Mouse (Mus musculus): ENCODE measurements around the gene Iscu. TPM values are rescaled to one million over a fixed set of nuclear protein-coding genes. Genes with fewer than 3 reads are reported as not detected.

Gene Iscu
- polyA plus RNA-seq, 1 experiment from 2014 or later, result 77.8 TPM

DNA sequence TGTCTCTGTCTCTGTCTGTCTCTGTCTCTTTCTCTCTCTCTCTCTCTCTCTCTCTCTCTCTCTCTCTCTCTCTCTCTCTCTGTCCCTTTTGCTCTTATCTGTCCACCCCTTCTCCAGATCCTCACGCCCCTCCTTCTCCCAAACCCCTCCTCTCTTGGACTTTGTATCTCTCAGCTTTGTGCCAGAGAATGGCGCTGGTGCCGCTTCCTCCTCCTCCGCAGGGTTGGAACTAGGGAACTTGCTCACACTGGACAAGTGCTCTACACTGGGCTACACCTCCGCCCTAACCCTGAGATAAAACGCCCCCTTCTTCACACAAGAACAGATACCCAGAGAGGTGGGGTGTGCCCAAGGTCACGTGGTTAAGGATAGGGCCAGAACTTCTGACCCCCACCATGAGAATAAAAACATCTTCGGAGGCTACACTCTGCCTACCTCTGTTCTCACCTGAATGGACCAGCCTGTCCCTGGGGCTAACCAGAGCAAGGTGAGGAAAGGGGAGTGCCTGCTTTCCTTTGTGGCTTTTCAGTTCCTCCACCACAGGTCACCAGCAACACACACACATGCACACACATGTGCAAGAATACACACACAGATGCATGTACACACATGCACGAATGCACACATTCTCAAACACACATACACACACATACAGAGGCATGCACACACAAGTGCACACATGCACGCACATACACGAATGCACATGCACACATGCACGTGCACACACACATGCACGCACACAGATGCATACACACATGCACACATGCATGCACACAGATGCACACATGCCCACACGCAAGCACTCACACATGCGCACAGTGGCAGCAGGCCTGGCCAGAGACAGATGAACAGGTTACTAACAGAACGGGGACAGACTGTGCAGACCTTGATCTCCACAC lies 18.9 kb downstream of the Iscu start:
- WGBS, result 83% methylated on average over 16 of the region's 16 CpGs
- H3K4me1 ChIP-seq (ENCODE audit: control insufficient read depth, insufficient read depth, low read length), result no peaks in the 10 kb centered on the region
- no peak overlapping the region for H3K4me2 ChIP-seq (ENCODE audit: low read length)
- no peaks in the 10 kb centered on the region for H3K9me3 ChIP-seq (replicated peaks; ENCODE audit: control insufficient read depth, low read length, poor library complexity, severe bottlenecking)
- no peak overlapping the region for H3K27ac ChIP-seq (ENCODE audit: low read length)
- H3K36me3 ChIP-seq (ENCODE audit: control insufficient read depth, insufficient read depth, low read length), result no peaks in the 10 kb centered on the region
- H3K9ac ChIP-seq (ENCODE audit: low read depth, low read length), result no peak overlapping the region
- no peak for ATAC-seq
- H3K4me3 ChIP-seq (ENCODE audit: low read depth, low read length), result no peak overlapping the region
- H3K27me3 ChIP-seq (ENCODE audit: control insufficient read depth, insufficient read depth, low read depth, low read length), result no peaks in the 10 kb centered on the region; the same call in 1 of the 2 replicates

DNA sequence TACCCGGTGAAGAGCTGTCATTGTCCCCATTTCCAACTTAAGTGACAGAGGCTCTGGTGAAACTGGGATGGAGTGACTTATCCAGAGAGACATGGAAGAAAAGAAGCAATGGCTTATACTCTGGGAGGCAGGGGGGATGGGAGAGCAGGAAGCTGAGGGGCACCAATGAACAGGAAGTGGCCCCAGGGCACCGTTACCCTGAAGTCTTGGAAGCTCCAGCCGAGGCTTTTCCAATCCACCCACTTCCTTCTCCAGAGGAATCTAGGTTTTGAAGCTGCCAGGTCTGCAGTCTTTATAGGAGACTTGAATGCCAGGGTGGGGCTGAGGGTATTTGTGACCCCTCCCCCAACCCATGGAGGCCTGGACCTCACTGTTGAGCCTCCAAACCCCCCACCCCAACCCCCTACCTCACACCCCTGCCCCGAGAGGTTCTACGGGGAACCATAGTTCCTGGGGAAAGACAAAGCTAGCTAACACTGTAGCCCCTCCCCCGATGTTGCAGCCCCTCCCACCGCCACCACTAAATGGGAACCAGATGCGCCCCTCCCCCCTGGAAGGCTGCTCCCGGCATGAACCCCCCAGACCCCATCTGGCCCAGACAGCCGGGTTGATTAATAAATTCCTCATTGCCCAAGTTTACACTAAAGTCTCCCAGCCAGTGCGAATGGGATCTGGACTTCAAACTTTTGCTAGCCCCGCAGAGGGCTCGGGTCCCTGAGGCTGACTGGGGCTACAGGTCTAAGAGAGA lies 24.0 kb downstream of the Iscu start:
- H3K4me3 ChIP-seq (ENCODE audit: low read depth, low read length), result no peak overlapping the region
- ATAC-seq, result no peak
- H3K4me2 ChIP-seq (ENCODE audit: low read length), result no peak overlapping the region
- H3K9me3 ChIP-seq (replicated peaks; ENCODE audit: control insufficient read depth, low read length, poor library complexity, severe bottlenecking), result no peaks in the 10 kb centered on the region
- H3K36me3 ChIP-seq (ENCODE audit: control insufficient read depth, insufficient read depth, low read length), result no peaks in the 10 kb centered on the region
- H3K27ac ChIP-seq (ENCODE audit: low read length), result no peak overlapping the region
- H3K27me3 ChIP-seq (ENCODE audit: control insufficient read depth, insufficient read depth, low read depth, low read length), result no peaks in the 10 kb centered on the region
- H3K9ac ChIP-seq (ENCODE audit: low read depth, low read length), result no peak overlapping the region
- 8% methylated on average over 13 of the region's 13 CpGs for WGBS
- no peaks in the 10 kb centered on the region for H3K4me1 ChIP-seq (ENCODE audit: control insufficient read depth, insufficient read depth, low read length)

DNA sequence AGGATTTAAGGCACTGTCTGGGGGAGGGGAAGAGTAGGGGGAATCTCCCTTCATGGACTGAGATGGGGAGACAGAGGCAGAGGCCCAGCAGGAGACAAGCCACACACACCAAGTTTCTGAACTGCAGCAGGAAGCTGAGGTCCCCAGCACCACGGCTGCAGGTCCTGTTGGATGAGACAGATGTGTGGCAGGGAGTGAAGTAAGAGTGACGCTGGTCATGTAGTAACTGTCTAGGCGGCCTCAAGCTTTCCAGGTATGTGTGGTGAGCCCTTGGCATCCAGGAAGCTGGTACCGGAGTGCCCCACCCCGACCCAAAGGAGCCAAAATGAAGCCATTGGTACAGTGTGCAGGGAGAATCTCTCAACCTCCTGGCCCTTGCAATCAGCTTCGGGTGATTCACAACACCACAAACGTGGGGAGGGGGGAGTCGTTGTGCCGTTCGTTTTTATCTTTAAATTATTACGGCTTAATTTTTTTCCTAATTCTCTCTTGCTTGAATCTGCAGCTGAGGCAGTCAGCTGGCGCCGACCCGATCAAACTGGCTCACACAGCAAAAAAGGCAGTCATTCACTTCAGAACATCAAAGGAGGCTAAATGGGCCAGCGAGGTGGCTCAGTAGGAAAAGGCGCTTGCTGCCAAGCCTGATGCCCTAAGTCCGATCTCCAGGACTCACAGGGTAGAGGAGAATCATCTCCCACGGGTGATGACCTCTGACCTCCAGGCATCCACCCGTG lies 24.8 kb downstream of the Iscu start:
- ATAC-seq, result no peak
- H3K4me2 ChIP-seq (ENCODE audit: low read length), result no peak overlapping the region
- no peaks in the 10 kb centered on the region for H3K9me3 ChIP-seq (replicated peaks; ENCODE audit: control insufficient read depth, low read length, poor library complexity, severe bottlenecking)

DNA sequence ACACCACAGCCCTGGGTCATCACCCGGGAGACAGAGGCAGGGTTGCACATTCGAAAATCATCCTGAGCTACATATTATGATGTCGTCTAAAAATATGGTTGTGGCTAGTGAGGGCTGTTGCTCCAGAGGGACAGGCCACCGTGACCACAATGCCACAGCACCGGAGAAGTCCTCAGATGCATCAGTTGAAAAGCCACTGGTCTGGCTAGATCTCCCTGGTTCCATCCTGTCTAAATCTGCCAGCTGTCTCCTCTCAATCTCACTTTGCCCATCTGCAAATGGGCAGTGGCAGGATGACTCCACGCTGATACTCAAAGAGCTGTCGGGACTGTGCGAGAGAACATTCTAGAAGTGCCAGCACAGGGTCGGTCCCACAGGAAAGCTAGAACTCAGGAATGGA lies 26.0 kb downstream of the Iscu start:
- no peak for ATAC-seq
- Histone ChIP-seq H3K27ac (ENCODE audit: low read length) (no peak overlapping the region), H3K4me2 (ENCODE audit: low read length) (no peak overlapping the region), H3K9me3 (replicated peaks; ENCODE audit: control insufficient read depth, low read length, poor library complexity, severe bottlenecking) (no peaks in the 10 kb centered on the region), H3K36me3 (ENCODE audit: control insufficient read depth, insufficient read depth, low read length) (no peaks in the 10 kb centered on the region), H3K4me1 (ENCODE audit: control insufficient read depth, insufficient read depth, low read length) (no peaks in the 10 kb centered on the region), H3K27me3 (ENCODE audit: control insufficient read depth, insufficient read depth, low read depth, low read length) (no peaks in the 10 kb centered on the region), H3K4me3 (ENCODE audit: low read depth, low read length) (no peak overlapping the region), H3K9ac (ENCODE audit: low read depth, low read length) (no peak overlapping the region)
- 86% methylated on average over 9 of the region's 9 CpGs for WGBS

More for the DNA sequence above, 24.8 kb downstream of the Iscu start:
- Histone ChIP-seq H3K36me3 (ENCODE audit: control insufficient read depth, insufficient read depth, low read length) (no peaks in the 10 kb centered on the region), H3K9ac (ENCODE audit: low read depth, low read length) (no peak overlapping the region), H3K27ac (ENCODE audit: low read length) (no peak overlapping the region), H3K27me3 (ENCODE audit: control insufficient read depth, insufficient read depth, low read depth, low read length) (no peaks in the 10 kb centered on the region), H3K4me1 (ENCODE audit: control insufficient read depth, insufficient read depth, low read length) (no peaks in the 10 kb centered on the region), H3K4me3 (ENCODE audit: low read depth, low read length) (no peak overlapping the region)
- 12% methylated on average over 19 of the region's 19 CpGs for WGBS

DNA sequence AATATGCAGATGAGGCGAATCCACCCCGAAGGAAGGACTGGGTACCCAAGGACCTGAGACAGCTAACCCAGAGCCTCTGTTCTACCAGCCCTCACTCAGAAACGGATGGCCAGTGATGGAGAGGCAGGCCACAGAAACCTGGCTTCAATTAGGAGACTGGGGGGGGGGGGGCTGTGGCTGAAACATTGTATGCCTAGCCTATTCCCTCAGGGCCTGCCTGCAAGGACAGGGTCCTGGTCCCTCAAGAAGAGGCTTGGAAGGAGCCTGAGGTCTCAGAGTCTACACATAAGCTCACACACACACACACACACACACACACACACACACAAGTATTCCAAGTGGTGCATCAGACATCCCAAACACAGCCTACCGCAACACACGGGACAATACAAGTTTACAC lies 27.1 kb downstream of the Iscu start:
- no peak overlapping the region for H3K9ac ChIP-seq (ENCODE audit: low read depth, low read length)
- H3K4me2 ChIP-seq (ENCODE audit: low read length), result no peak overlapping the region
- no peak overlapping the region for H3K27ac ChIP-seq (ENCODE audit: low read length)
- ATAC-seq, result no peak
- no peaks in the 10 kb centered on the region for H3K4me1 ChIP-seq (ENCODE audit: control insufficient read depth, insufficient read depth, low read length)
- WGBS, result 54% methylated on average over 5 of the region's 5 CpGs
- H3K27me3 ChIP-seq (ENCODE audit: control insufficient read depth, insufficient read depth, low read depth, low read length), result no peaks in the 10 kb centered on the region
- H3K4me3 ChIP-seq (ENCODE audit: low read depth, low read length), result no peak overlapping the region
- H3K9me3 ChIP-seq (replicated peaks; ENCODE audit: control insufficient read depth, low read length, poor library complexity, severe bottlenecking), result no peaks in the 10 kb centered on the region
- H3K36me3 ChIP-seq (ENCODE audit: control insufficient read depth, insufficient read depth, low read length), result no peaks in the 10 kb centered on the region

DNA sequence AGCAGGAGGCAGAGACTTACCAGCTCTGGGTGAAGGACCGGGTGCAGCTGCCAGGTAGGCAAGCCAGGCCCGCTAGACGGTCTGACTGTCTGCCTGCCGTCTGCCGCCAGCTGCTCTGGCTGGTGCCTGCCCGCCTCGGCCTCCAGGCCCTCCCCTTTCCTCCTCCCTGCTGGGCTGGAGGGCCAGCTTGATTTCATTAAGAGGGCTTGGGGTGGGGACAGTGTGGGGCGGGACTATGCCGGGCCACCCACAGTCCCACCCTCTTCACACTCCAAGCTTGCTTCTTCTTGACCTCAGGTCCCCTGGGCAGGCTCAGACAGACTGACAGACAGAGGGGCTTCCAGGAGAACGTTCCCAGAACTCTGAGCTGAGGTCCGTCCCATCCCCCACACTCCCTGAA lies 27.7 kb downstream of the Iscu start, which contains the start of gene Tmem119:
TSS of gene Tmem119 (minus strand) at position 237 of the 400 bp plus-strand sequence.
- WGBS, result 3% methylated on average over 11 of the region's 11 CpGs
- Histone ChIP-seq H3K9me3 (replicated peaks; ENCODE audit: control insufficient read depth, low read length, poor library complexity, severe bottlenecking) (no peaks in the 10 kb centered on the region), H3K4me3 (ENCODE audit: low read depth, low read length) (no peak within 1 kb of the TSS), H3K9ac (ENCODE audit: low read depth, low read length) (no peak within 1 kb of the TSS), H3K4me1 (ENCODE audit: control insufficient read depth, insufficient read depth, low read length) (no peaks in the 10 kb centered on the region), H3K27me3 (ENCODE audit: control insufficient read depth, insufficient read depth, low read depth, low read length) (no peaks in the 10 kb centered on the region; the same call in 1 of the 2 replicates), H3K27ac (ENCODE audit: low read length) (no peak within 1 kb of the TSS), H3K36me3 (ENCODE audit: control insufficient read depth, insufficient read depth, low read length) (no peaks in the 10 kb centered on the region), H3K4me2 (ENCODE audit: low read length) (no peak within 1 kb of the TSS)
- no peak for ATAC-seq

DNA sequence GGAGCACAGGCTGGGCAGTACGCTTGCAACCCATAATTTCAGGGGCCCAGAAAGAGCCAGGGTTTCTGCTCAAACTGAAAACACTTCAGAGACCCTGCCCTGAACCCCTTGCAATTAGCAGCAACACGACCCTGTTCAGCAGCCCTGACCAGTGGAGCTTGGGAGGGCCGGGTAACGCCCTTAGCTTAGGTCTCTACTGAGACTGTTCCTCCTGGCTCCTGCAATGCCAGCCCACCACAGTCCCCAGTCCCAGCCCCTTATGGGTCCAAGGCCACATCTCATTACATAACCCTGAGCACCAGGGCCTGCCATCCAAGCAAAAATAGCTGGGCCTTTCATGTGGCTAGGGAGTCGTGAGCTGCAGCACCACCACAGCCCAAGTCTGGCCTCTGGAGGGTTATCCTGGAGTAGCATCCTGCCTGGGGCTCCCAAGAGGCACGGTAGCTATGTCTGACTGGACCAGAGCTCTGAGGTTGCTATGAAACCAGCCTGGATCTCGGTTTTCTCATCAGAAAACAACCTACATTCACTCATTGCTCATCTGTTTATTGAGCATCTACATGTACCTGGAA lies 31.9 kb downstream of the Iscu start:
- no peak overlapping the region for H3K4me2 ChIP-seq (ENCODE audit: low read length)
- H3K9ac ChIP-seq (ENCODE audit: low read depth, low read length), result no peak overlapping the region
- H3K27ac ChIP-seq (ENCODE audit: low read length), result no peak overlapping the region
- no peaks in the 10 kb centered on the region; the same call in 1 of the 2 replicates for H3K27me3 ChIP-seq (ENCODE audit: control insufficient read depth, insufficient read depth, low read depth, low read length)
- H3K36me3 ChIP-seq (ENCODE audit: control insufficient read depth, insufficient read depth, low read length), result no peaks in the 10 kb centered on the region
- no peak for ATAC-seq
- 62% methylated on average over 7 of the region's 7 CpGs for WGBS
- no peak overlapping the region for H3K4me3 ChIP-seq (ENCODE audit: low read depth, low read length)
- no peaks in the 10 kb centered on the region for H3K9me3 ChIP-seq (replicated peaks; ENCODE audit: control insufficient read depth, low read length, poor library complexity, severe bottlenecking)
- H3K4me1 ChIP-seq (ENCODE audit: control insufficient read depth, insufficient read depth, low read length), result no peaks in the 10 kb centered on the region

DNA sequence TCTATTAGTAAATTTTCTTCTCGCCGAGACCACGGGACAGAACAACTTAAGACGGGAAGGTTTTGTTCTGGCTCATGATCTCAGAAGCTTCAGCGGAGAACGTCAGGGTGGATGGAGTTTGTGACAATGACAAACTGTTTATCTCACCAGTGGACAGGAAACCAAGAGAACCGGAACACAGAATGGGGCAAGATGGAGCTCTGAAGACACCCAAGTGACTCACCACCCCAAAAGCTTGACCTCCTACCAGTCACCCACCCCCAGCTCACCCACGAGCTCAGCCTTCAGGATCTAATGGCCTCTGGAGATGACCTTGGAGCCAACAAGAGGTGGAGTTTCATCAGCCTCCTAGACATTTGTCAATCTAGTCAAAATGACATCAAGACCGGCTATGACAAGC lies 32.8 kb downstream of the Iscu start:
- H3K9ac ChIP-seq (ENCODE audit: low read depth, low read length), result no peak overlapping the region
- no peak overlapping the region for H3K4me3 ChIP-seq (ENCODE audit: low read depth, low read length)
- H3K4me1 ChIP-seq (ENCODE audit: control insufficient read depth, insufficient read depth, low read length), result no peaks in the 10 kb centered on the region
- WGBS, result 94% methylated on average over 9 of the region's 9 CpGs
- H3K27me3 ChIP-seq (ENCODE audit: control insufficient read depth, insufficient read depth, low read depth, low read length), result no peaks in the 10 kb centered on the region; the same call in none of the 2 replicates
- H3K27ac ChIP-seq (ENCODE audit: low read length), result no peak overlapping the region
- no peaks in the 10 kb centered on the region for H3K36me3 ChIP-seq (ENCODE audit: control insufficient read depth, insufficient read depth, low read length)
- no peaks in the 10 kb centered on the region for H3K9me3 ChIP-seq (replicated peaks; ENCODE audit: control insufficient read depth, low read length, poor library complexity, severe bottlenecking)
- no peak overlapping the region for H3K4me2 ChIP-seq (ENCODE audit: low read length)
- ATAC-seq, result no peak
